27 mouse cellular contexts compared by ENCODE assay signal in the genomic region with DNA sequence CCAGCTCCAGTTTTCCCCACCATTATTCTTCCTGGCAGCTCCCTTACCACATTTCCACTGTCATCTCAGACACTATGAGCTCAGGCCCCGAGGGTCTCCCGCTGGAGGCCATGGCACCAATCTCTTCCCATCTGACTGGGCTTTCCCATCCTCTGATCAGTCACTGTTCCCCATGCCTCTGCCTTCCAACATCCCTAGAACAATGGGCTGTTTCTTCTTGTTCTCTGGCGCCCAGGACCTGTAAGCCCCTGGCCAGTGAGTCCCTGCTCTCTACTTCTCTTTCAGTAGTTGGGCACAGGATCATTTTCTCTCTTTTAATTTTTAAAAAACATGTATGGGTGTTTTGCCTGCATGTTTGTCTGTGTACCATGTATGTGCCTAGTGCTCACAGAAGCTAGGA.
A peak's percentile ranks its signal among the peaks of the same experiment; 100 is the strongest.
DNase-seq lines count a peak whose midpoint lies in the region; ATAC-seq and TF ChIP-seq lines count a peak whose summit lies in the region.
"Had no signal": no experiment of that assay in that cellular context is flagged by ENCODE, and none has a peak within 500 bp of the region (broad histone marks: within the 10 kb centered on the region; RNA-seq: fewer than 3 reads in every experiment).

No protein-coding gene starts in this region.

- H3K27ac ChIP-seq in cerebellum, adult 2 months (ENCODE audit: insufficient read depth, low read length): peak overlapping the region; percentile 43; the same call in 1 of the 2 replicates
- H3K27ac ChIP-seq in heart, embryonic 11.5 days (ENCODE audit: low read depth, low read length): no peak overlapping the region
- H3K27ac ChIP-seq: embryonic facial prominence, embryonic 10.5 days; embryonic facial prominence, embryonic 12.5 days; forebrain, embryonic 13.5 days; forebrain, embryonic 15.5 days had no signal

- TF ChIP-seq CTCF in cerebellum, adult 2 months (IDR thresholded peaks at IDR 0.05; ENCODE audit: borderline replicate concordance, insufficient read depth, low read depth, low read length): no peak

- H3K9ac ChIP-seq in heart, embryonic 11.5 days (ENCODE audit: low read depth, low read length): no peak overlapping the region
- H3K9ac ChIP-seq: embryonic facial prominence, embryonic 12.5 days; forebrain, embryonic 13.5 days; forebrain, embryonic 15.5 days; forebrain, postnatal 0 days had no signal

- H3K4me3 ChIP-seq in cerebellum, adult 2 months (replicated peaks; ENCODE audit: insufficient read depth, low read depth, low read length): no peak overlapping the region
- H3K4me3 ChIP-seq in heart, embryonic 11.5 days (ENCODE audit: low read depth, low read length): no peak overlapping the region
- H3K4me3 ChIP-seq: embryonic facial prominence, embryonic 10.5 days; embryonic facial prominence, embryonic 12.5 days; forebrain, embryonic 13.5 days; forebrain, embryonic 15.5 days had no signal

- ATAC-seq in cerebellum, adult (ENCODE audit: insufficient number of reproducible peaks, low FRiP score, low TSS enrichment): no peak
- no peak for ATAC-seq in heart, embryonic 11.5 days (replicated peaks; ENCODE audit: insufficient number of reproducible peaks, low FRiP score, low TSS enrichment)
- ATAC-seq: activated CD4-positive, CD25-positive, alpha-beta regulatory T cell, adult 4 months; CD4-positive, CD25-positive, alpha-beta regulatory T cell, adult 4 months; forebrain, embryonic 13.5 days; forebrain, embryonic 15.5 days; forebrain, postnatal 0 days; Patski had no signal

- H3K36me3 ChIP-seq in heart, embryonic 11.5 days (ENCODE audit: control insufficient read depth, insufficient read depth, low read length): peaks cover 15% of the 10 kb centered on the region

- no peak for TF ChIP-seq POLR2A in cerebellum, adult 2 months (IDR thresholded peaks at IDR 0.05; ENCODE audit: borderline replicate concordance, insufficient read depth, low read length)

- H3K9me3 ChIP-seq in heart, embryonic 11.5 days (replicated peaks; ENCODE audit: control insufficient read depth, low read length): no peaks in the 10 kb centered on the region
- H3K9me3 ChIP-seq: embryonic facial prominence, embryonic 10.5 days; embryonic facial prominence, embryonic 12.5 days; forebrain, embryonic 13.5 days; forebrain, embryonic 15.5 days; G1E had no signal

- no peak for DNase-seq in cerebellum, adult 2 months
- DNase-seq in heart, adult 11 months: peak; percentile 50
- peak; percentile 62 for DNase-seq in layer of hippocampus, adult 9-11 months
- DNase-seq in layer of hippocampus, postnatal 25 days (ENCODE audit: extremely low spot score in 1 of 2, low spot score in 1 of 2): no peak
- DNase-seq in brain, adult 2 months (ENCODE audit: low read depth, low spot score): peak; percentile 71
- no peak for DNase-seq in lung, postnatal 4 days
- DNase-seq: adrenal gland, adult 8-10 months; adrenal gland, postnatal 14 days; adrenal gland, postnatal 36 days; B cell, adult 2 months; cerebellum, adult 11-12 months; cerebellum, adult 8-10 months; cerebellum, adult 9-11 months; cerebellum, postnatal 14 days; cerebellum, postnatal 36 days; forebrain, postnatal 0 days had no signal

- 77% methylated on average over 3 of the region's 3 CpGs for WGBS in cerebellum, adult 2 months
- 83% methylated on average over 3 of the region's 3 CpGs for WGBS in heart, embryonic 11.5 days (ENCODE audit: insufficient replicate concordance)

- H3K4me2 ChIP-seq in heart, embryonic 11.5 days: no peak overlapping the region
- H3K4me2 ChIP-seq: embryonic facial prominence, embryonic 12.5 days; forebrain, embryonic 13.5 days; forebrain, embryonic 15.5 days had no signal

- no peaks in the 10 kb centered on the region for H3K27me3 ChIP-seq in cerebellum, adult 2 months (ENCODE audit: control insufficient read depth, insufficient read depth, low read length)
- no peaks in the 10 kb centered on the region for H3K27me3 ChIP-seq in heart, embryonic 11.5 days (ENCODE audit: control insufficient read depth, insufficient read depth, low read length)
- H3K27me3 ChIP-seq: CH12.LX; embryonic facial prominence, embryonic 12.5 days; forebrain, embryonic 13.5 days; forebrain, embryonic 15.5 days; Patski had no signal

- H3K4me1 ChIP-seq in cerebellum, adult 2 months (ENCODE audit: control insufficient read depth, insufficient read depth, low read length): no peaks in the 10 kb centered on the region; the same call in 1 of the 2 replicates
- peaks cover 4% of the 10 kb centered on the region; the same call in 1 of the 2 replicates for H3K4me1 ChIP-seq in heart, embryonic 11.5 days (ENCODE audit: control insufficient read depth, insufficient read depth, low read length)
- H3K4me1 ChIP-seq: embryonic facial prominence, embryonic 10.5 days; embryonic facial prominence, embryonic 12.5 days had no signal

Comparison
In these comparisons a context has a peak if more than half of its experiments do, and no peak if none do; other contexts are left out.
1. DNase-seq: peak in heart, adult 11 months (single experiment), layer of hippocampus, adult 9-11 months (single experiment) and brain, adult 2 months (single experiment); none in cerebellum, adult 2 months (0 of 2), layer of hippocampus, postnatal 25 days (0 of 2) and lung, postnatal 4 days (0 of 2).